Mouse (Mus musculus) liver, embryonic 11.5 days (tissue): Measurements from ENCODE around the gene Selenow. TPM values are rescaled to one million over a fixed set of nuclear protein-coding genes. Genes with fewer than 3 reads are reported as not detected.
"Not testable (repeated sequence)": the region's sequence is repeated elsewhere in the genome, so short reads cannot be mapped to it uniquely, and the experiment has no call there.

ENCODE experiments used
- ATAC-seq: fragments of 200-750 bp; cut with Nextera tagmentation; replicated peaks from 2 replicates; pipeline ENCODE4 v1.8.0; 2017; ENCODE audit warnings: moderate number of reproducible peaks, mild to moderate bottlenecking, moderate TSS enrichment, moderate library complexity; ENCODE audit not compliant: low FRiP score
- DNase-seq: peaks from one replicate; pipeline ENCODE4 v3.0.0-alpha.2; 2017; ENCODE audit warnings: low spot score
- H3K27ac ChIP-seq: fragments of 300-500 bp; sonication (generic); 2 replicates; pipeline ENCODE4 v1.5.1; 2014; ENCODE audit warnings: mild to moderate bottlenecking, low read depth, low read length, control low read depth
- H3K27me3 ChIP-seq: fragments of 300-500 bp; sonication (generic); replicated peaks from 2 replicates; pipeline ENCODE4 v1.6.1; 2014; ENCODE audit warnings: low read length, mixed read lengths; ENCODE audit not compliant: control insufficient read depth, insufficient read depth
- H3K36me3 ChIP-seq: fragments of 300-500 bp; sonication (generic); 2 replicates; pipeline ENCODE4 v1.6.1; 2014; ENCODE audit warnings: mild to moderate bottlenecking, low read length, moderate library complexity, mixed read lengths; ENCODE audit not compliant: control insufficient read depth, insufficient read depth
- H3K4me1 ChIP-seq: fragments of 300-500 bp; sonication (generic); replicated peaks from 2 replicates; pipeline ENCODE4 v1.6.1; 2014; ENCODE audit warnings: low read length, mixed read lengths; ENCODE audit not compliant: control insufficient read depth, insufficient read depth
- H3K4me2 ChIP-seq: fragments of 300-500 bp; sonication (generic); 2 replicates; pipeline ENCODE4 v1.6.1; 2014; ENCODE audit warnings: mild to moderate bottlenecking, control low read depth, moderate library complexity
- H3K4me3 ChIP-seq: fragments of 300-500 bp; sonication (generic); 2 replicates; pipeline ENCODE4 v1.5.1; 2014; ENCODE audit warnings: low read depth, low read length, control low read depth
- H3K9ac ChIP-seq: fragments of 300-500 bp; sonication (generic); 2 replicates; pipeline ENCODE4 v1.6.1; 2014; ENCODE audit warnings: low read depth, low read length, control low read depth
- H3K9me3 ChIP-seq: fragments of 300-500 bp; sonication (generic); 2 replicates; pipeline ENCODE4 v1.6.1; 2016; ENCODE audit warnings: low read length, inconsistent platforms, mixed read lengths; ENCODE audit not compliant: control insufficient read depth
- WGBS: fragments of 180-500 bp; shearing (Covaris S2); extraction: QIAGEN DNeasy Blood & Tissue Kit; methylation state at CpG from one replicate; pipeline ENCODE4 v1.1.7; 2014; 5-methylcytosine and 5-hydroxymethylcytosine counted together
- polyA plus RNA-seq: library from polyadenylated mRNA; unstranded; fragments of >200 nt; fragmentation: Nextera tagmentation; extraction: Ambion mirVana; gene quantifications from 2 replicates; pipeline ENCODE4 v1.2.1, GENCODE M21; 2014

The Selenow gene
- polyA plus RNA-seq, 1 experiment from 2014 or later = 609 TPM

DNA sequence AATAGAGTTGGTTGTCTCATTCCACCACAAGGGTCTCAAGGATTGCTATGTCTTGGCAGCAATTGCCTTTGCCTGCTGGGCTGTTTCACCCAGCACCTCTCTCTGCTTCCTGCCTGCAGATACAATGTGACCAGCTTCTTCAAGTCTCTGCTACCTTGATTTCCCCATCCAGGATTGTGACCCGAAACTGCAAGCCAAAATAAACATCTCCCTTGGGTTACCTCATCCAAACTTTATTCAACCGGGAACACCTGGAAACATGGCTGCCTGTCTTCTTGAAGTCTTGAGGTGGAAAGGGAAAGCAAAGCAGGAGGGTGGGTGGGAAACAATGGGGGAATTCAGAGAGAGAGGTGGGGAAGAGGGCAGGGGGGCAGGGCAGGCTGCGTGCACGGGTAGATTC lies 5.2 kb downstream of the Selenow start:
- no peak overlapping the region for H3K4me2 ChIP-seq
- WGBS = 90% methylated on average over 4 of the region's 4 CpGs

DNA sequence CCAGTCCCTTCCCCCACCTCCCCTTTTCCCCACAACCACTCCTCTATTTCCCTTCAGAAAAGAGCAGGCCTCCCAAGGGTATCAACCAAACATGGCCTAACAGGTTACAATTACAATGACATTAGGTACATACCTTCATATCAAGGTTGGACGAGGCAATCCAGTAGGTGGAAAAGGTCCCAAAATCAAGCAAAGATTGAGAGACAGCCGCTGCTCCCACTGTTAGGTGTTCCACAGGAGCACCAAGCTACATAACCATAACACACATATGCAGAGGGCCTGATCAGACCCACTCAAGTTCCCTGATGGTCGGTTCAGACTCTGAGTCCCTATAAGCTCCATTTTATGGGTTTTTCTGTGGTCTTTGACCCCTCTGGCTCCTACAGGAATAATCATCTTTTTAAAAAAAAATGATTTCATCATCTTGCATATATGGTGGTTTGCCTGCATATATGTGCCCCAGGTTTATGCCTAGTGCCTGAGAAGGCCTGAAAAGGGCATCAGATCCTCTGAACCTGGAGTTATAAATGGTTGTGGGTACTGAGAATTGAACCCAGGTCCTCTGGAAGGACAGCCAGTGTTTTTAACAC lies 6.0 kb downstream of the Selenow start:
- Histone ChIP-seq H3K27ac (no peak overlapping the region), H3K27me3 (no peaks in the 10 kb centered on the region), H3K4me1 (peaks cover 19% of the 10 kb centered on the region), H3K4me2 (no peak overlapping the region), H3K9ac (no peak overlapping the region), H3K36me3 (peaks cover 20% of the 10 kb centered on the region; the same call in 1 of the 2 replicates), H3K4me3 (no peak overlapping the region), H3K9me3 (no peaks in the 10 kb centered on the region)
- DNase-seq = no peak
- 80% methylated on average over 3 of the region's 3 CpGs for WGBS
- no peak for ATAC-seq

More for the DNA sequence above, 5.2 kb downstream of the Selenow start:
- Histone ChIP-seq H3K27ac (no peak overlapping the region), H3K4me3 (no peak overlapping the region), H3K4me1 (peaks cover 22% of the 10 kb centered on the region), H3K36me3 (peaks cover 20% of the 10 kb centered on the region; the same call in 1 of the 2 replicates), H3K9me3 (no peaks in the 10 kb centered on the region), H3K9ac (no peak overlapping the region), H3K27me3 (no peaks in the 10 kb centered on the region)
- DNase-seq (no peak), ATAC-seq (no peak)

DNA sequence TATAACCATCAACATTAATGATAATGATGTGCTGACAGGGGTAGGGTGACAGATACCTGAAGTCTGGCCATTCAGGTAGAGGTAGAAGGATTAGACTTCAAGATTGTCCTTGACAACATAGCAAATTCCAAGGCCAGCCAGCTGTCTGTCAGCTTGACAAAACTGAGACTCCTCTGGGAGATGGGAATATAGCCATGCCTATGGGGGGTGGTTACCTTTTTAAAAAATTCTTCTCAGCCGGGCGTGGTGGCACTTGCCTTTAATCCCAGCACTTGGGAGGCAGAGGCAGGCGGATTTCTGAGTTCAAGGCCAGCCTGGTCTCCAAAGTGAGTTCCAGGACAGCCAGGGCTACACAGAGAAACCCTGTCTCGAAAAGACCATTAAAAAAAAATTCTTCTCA lies 6.5 kb downstream of the Selenow start:
- ATAC-seq, H3K4me3 ChIP-seq, H3K27ac ChIP-seq, H3K9ac ChIP-seq, H3K27me3 ChIP-seq, H3K9me3 ChIP-seq, DNase-seq, H3K4me2 ChIP-seq: not testable (repeated sequence)
- WGBS = 84% methylated on average over 4 of the region's 4 CpGs
- peaks cover 20% of the 10 kb centered on the region; the same call in 1 of the 2 replicates for H3K36me3 ChIP-seq
- peaks cover 14% of the 10 kb centered on the region for H3K4me1 ChIP-seq

DNA sequence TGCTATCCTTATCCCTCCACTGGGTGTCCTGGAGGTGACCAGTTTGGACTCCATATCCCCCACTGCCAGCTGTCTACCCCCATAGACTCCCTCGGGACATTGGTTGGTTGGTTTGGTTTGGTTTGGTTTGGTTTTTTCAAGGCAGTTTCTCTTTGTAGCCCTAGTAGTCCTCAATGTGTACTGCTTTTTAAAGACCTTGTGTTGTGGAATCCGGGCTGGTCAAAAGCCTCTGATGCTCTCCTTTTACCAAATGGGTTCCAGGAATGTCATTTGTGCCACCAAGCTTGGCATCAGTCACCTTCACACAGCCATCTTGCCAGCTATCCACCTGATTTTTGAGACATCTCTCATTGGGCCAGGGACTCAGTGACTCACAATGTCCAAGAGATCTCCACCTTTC lies 7.5 kb downstream of the Selenow start:
- Histone ChIP-seq H3K9ac (no peak overlapping the region), H3K27me3 (no peaks in the 10 kb centered on the region), H3K4me1 (peaks cover 5% of the 10 kb centered on the region; the same call in 1 of the 2 replicates), H3K36me3 (peaks cover 14% of the 10 kb centered on the region; the same call in 1 of the 2 replicates), H3K9me3 (no peaks in the 10 kb centered on the region), H3K4me2 (no peak overlapping the region), H3K27ac (no peak overlapping the region), H3K4me3 (no peak overlapping the region)
- ATAC-seq (no peak), DNase-seq (no peak)
- 73% methylated on average over 2 of the region's 2 CpGs for WGBS

DNA sequence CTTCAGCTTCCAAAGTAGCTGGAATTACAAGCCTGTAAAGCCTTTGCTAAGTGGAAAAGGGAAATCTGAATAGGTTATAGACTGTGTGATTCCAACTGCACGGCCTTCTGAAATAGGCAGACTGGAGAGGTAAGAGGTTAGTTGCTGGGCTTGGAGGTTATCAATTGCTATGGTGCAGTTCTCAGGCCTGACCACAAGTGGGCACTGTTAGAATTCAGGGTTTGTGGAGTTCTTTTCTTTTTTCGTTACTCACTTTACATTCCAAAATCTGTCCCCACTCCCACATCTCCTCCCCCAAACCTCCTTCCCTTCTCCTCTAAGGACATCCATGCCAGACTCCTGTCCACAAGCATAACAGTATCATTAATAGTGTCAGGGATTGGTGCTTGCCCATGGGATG lies 8.0 kb downstream of the Selenow start:
- no peak for ATAC-seq
- no peak overlapping the region for H3K4me2 ChIP-seq
- H3K4me3 ChIP-seq = no peak overlapping the region
- H3K9me3 ChIP-seq = no peaks in the 10 kb centered on the region
- peaks cover under 1% of the 10 kb centered on the region; the same call in 1 of the 2 replicates for H3K4me1 ChIP-seq
- DNase-seq = no peak
- WGBS = 30% methylated on average over 2 of the region's 2 CpGs
- H3K36me3 ChIP-seq = peaks cover 10% of the 10 kb centered on the region; the same call in 1 of the 2 replicates
- no peak overlapping the region for H3K9ac ChIP-seq
- H3K27me3 ChIP-seq = no peaks in the 10 kb centered on the region
- no peak overlapping the region for H3K27ac ChIP-seq

DNA sequence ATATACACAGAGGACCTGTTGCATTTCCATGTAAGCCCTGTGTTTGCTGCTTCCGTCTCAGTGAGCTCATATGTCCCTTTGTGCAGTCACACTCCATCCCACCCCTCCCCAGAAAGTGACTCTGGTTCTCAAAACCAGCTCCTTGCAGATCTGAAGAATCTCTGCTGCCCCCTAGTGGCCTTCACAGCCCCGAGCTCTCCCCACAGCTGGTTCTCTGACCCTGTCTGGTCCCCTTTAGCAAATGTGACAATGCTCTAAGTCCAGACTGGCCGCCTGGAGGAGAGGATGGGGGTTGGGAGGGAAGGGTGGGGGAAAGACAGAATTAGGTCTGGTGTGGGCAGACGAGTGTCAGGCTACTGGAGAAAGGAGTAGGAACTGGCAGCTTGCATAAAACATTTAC lies 10.0 kb downstream of the Selenow start:
- Histone ChIP-seq H3K4me3 (no peak overlapping the region), H3K4me2 (no peak overlapping the region), H3K27me3 (no peaks in the 10 kb centered on the region), H3K27ac (no peak overlapping the region), H3K9ac (no peak overlapping the region), H3K9me3 (no peaks in the 10 kb centered on the region), H3K4me1 (no peaks in the 10 kb centered on the region), H3K36me3 (peaks cover 2% of the 10 kb centered on the region; the same call in 1 of the 2 replicates)
- DNase-seq (peak; percentile 80), ATAC-seq (peak; percentile 58)
- WGBS = 3% methylated on average over 4 of the region's 4 CpGs

DNA sequence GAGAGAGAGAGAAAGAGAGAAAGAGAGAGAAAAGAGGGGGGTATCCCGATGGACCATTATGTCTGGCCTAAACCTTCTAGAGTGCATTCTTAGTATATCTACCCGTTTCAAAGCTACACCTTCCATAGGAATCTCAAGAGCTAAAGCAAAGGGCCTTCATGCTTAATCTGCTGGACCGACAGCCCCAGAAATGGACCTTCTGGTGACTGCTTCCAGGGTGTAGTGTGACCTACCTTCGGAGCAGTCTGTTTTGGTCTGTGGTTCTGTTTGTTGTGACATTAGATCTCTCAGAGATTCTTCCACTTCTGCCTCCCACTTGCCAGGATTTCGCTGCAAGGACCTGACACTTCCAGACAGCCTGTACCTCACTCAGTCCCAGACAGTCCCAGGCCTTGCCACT lies 11.7 kb downstream of the Selenow start:
- H3K4me1 ChIP-seq = no peaks in the 10 kb centered on the region
- no peaks in the 10 kb centered on the region for H3K36me3 ChIP-seq
- no peaks in the 10 kb centered on the region for H3K27me3 ChIP-seq
- ATAC-seq (no peak), DNase-seq (no peak)
- H3K9ac ChIP-seq = no peak overlapping the region
- H3K27ac ChIP-seq = no peak overlapping the region
- no peak overlapping the region for H3K4me2 ChIP-seq
- 77% methylated on average over 5 of the region's 5 CpGs for WGBS
- H3K9me3 ChIP-seq = no peaks in the 10 kb centered on the region
- H3K4me3 ChIP-seq = no peak overlapping the region

DNA sequence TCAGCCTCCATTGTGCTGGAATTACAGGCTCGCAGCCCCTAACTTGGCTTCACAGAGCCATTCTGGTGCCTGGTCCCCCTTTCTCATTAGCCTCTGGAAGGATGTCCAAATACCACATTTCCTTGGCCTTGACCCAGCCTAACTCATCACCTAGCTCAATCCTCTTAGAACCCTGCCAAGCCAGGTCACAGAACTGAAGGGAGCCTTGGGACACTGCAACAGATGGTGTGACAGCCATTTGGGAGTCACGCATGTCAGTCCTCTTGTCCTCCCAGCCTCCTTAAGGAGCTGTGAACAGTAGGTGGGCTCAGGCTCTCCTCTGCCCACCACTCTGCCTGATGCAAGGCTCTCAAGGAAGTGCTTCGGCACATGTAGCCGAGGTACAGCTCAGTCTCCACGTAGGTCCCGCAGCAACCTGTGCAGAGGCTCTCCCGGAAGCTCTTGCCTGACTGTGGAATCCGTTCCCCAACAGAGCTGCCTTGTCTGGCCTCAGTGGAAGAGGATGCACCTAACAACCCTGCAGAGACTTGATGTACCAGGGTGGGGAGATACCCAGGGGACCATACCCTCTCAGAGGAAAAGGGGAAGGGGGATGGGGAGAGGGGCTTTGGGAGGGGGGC lies 14.1 kb downstream of the Selenow start:
- 64% methylated on average over 8 of the region's 8 CpGs for WGBS
- H3K9me3 ChIP-seq = no peaks in the 10 kb centered on the region
- H3K27me3 ChIP-seq = no peaks in the 10 kb centered on the region
- no peaks in the 10 kb centered on the region for H3K4me1 ChIP-seq
- no peak for ATAC-seq
- H3K4me3 ChIP-seq = no peak overlapping the region
- no peak overlapping the region for H3K27ac ChIP-seq
- H3K4me2 ChIP-seq = no peak overlapping the region
- DNase-seq = no peak
- H3K36me3 ChIP-seq = no peaks in the 10 kb centered on the region
- H3K9ac ChIP-seq = no peak overlapping the region

DNA sequence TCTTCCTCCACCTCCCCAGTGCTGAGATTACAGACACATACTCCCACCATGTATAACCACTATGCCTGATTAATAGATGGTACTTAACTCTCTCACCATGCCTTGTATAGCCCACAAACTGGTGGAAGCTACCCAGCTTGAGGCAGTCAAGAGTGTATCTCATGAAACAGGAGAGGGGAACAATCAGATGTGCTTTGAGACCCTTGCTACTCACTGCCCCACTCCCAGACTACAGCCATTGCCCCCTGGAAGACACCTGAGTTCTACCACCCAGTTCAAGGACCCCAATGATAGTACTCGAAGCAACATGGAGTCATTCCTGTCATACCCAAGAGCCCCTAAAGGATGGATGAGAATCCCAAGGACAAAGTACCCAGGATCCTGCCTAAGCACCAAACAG lies 15.6 kb downstream of the Selenow start:
- Histone ChIP-seq H3K36me3 (no peaks in the 10 kb centered on the region), H3K27me3 (no peaks in the 10 kb centered on the region), H3K27ac (no peak overlapping the region), H3K9ac (no peak overlapping the region), H3K4me1 (no peaks in the 10 kb centered on the region), H3K4me2 (no peak overlapping the region), H3K9me3 (no peaks in the 10 kb centered on the region), H3K4me3 (no peak overlapping the region)
- DNase-seq (no peak), ATAC-seq (no peak)
- 58% methylated on average over 1 of the region's 1 CpGs for WGBS
